ENCODE assay signal across 8 mouse cellular contexts in genomic region chr12:17727676-17728339, GRCm38 (mm10). TPM values are rescaled to one million over a fixed set of nuclear protein-coding genes. Genes with fewer than 3 reads are reported as not detected.
DNase-seq lines count a peak whose midpoint lies in the region; ATAC-seq and TF ChIP-seq lines count a peak whose summit lies in the region.
"Had no signal": no experiment of that assay in that cellular context is flagged by ENCODE, and none has a peak within 500 bp of the region (broad histone marks: within the 10 kb centered on the region; RNA-seq: fewer than 3 reads in every experiment).

No protein-coding gene starts in this region.

- H3K9ac ChIP-seq in ES-Bruce4 (ENCODE audit: low read depth, poor library complexity, severe bottlenecking): no peak overlapping the region
- H3K9ac ChIP-seq in heart, embryonic 15.5 days: 0 out of 2 replicates have a peak overlapping the region, but pooled peaks have one; percentile 4
- no peak overlapping the region for H3K9ac ChIP-seq in limb, embryonic 15.5 days
- H3K9ac ChIP-seq: midbrain, embryonic 12.5 days had no signal

- H3K27me3 ChIP-seq in ES-Bruce4 (ENCODE audit: control insufficient read depth, insufficient read depth, low read length, poor library complexity, severe bottlenecking): no peaks in the 10 kb centered on the region
- no peaks in the 10 kb centered on the region for H3K27me3 ChIP-seq in heart, embryonic 15.5 days
- H3K27me3 ChIP-seq in limb, embryonic 15.5 days: no peaks in the 10 kb centered on the region
- H3K27me3 ChIP-seq in testis, adult 2 months (ENCODE audit: control insufficient read depth, insufficient read depth, low read length): no peaks in the 10 kb centered on the region
- H3K27me3 ChIP-seq: midbrain, embryonic 12.5 days had no signal

- 0 out of 2 replicates have a peak, but pooled peaks have one; percentile 22 for ATAC-seq in heart, embryonic 15.5 days (replicated peaks; ENCODE audit: insufficient number of reproducible peaks, insufficient read depth, low FRiP score, low read depth)
- ATAC-seq in limb, embryonic 15.5 days (ENCODE audit: insufficient number of reproducible peaks, low FRiP score, low TSS enrichment, low read depth): 0 out of 2 replicates have a peak, but pooled peaks have one; percentile 40

- H3K36me3 ChIP-seq in ES-Bruce4 (ENCODE audit: control insufficient read depth, insufficient read depth, low read length, poor library complexity, severe bottlenecking): no peaks in the 10 kb centered on the region
- no peaks in the 10 kb centered on the region for H3K36me3 ChIP-seq in heart, embryonic 15.5 days
- H3K36me3 ChIP-seq in limb, embryonic 15.5 days: 0 out of 2 replicates have a peak, but pooled peaks cover 3% of the 10 kb centered on the region
- no peaks in the 10 kb centered on the region for H3K36me3 ChIP-seq in testis, adult 2 months (ENCODE audit: control insufficient read depth, insufficient read depth, low read length)
- H3K36me3 ChIP-seq: midbrain, embryonic 12.5 days had no signal

- no peaks in the 10 kb centered on the region for H3K9me3 ChIP-seq in ES-Bruce4 (replicated peaks; ENCODE audit: control insufficient read depth, insufficient read depth, low read length, poor library complexity, severe bottlenecking)
- no peaks in the 10 kb centered on the region for H3K9me3 ChIP-seq in heart, embryonic 15.5 days (replicated peaks)
- H3K9me3 ChIP-seq in limb, embryonic 15.5 days: no peaks in the 10 kb centered on the region
- H3K9me3 ChIP-seq: midbrain, embryonic 12.5 days had no signal

- peak; percentile 59 to 66 for DNase-seq in cerebellum, postnatal 14 days
- no peak for DNase-seq in embryo, embryonic 11 days
- no peak for DNase-seq in right cerebral cortex, postnatal 25 days

- peaks cover 3% of the 10 kb centered on the region for H3K4me1 ChIP-seq in ES-Bruce4 (ENCODE audit: control insufficient read depth, insufficient read depth, low read length)
- H3K4me1 ChIP-seq in heart, embryonic 15.5 days (replicated peaks): peaks cover 56% of the 10 kb centered on the region
- peaks cover 57% of the 10 kb centered on the region for H3K4me1 ChIP-seq in limb, embryonic 15.5 days
- H3K4me1 ChIP-seq in testis, adult 2 months (ENCODE audit: control insufficient read depth, insufficient read depth, low read length): no peaks in the 10 kb centered on the region; the same call in none of the 2 replicates

- H3K4me2 ChIP-seq in heart, embryonic 15.5 days: peak overlapping the region; percentile 18; the same call in 1 of the 2 replicates
- peak overlapping the region; percentile 24; the same call in 1 of the 2 replicates for H3K4me2 ChIP-seq in limb, embryonic 15.5 days
- H3K4me2 ChIP-seq: midbrain, embryonic 12.5 days had no signal

- 35% methylated on average over 13 of the region's 13 CpGs for WGBS in heart, embryonic 15.5 days
- WGBS in limb, embryonic 15.5 days: 32% methylated on average over 13 of the region's 13 CpGs

- no peak for TF ChIP-seq CTCF in ES-Bruce4 (IDR thresholded peaks at IDR 0.05; ENCODE audit: low read depth, low read length)
- TF ChIP-seq CTCF in testis, adult 2 months (IDR thresholded peaks at IDR 0.05; ENCODE audit: control insufficient read depth, insufficient read depth, insufficient replicate concordance, low read depth, low read length): no peak

- TF ChIP-seq EP300 in ES-Bruce4 (IDR thresholded peaks at IDR 0.05; ENCODE audit: insufficient read depth, low read depth, low read length): 0 out of 2 replicates have a peak, but pooled peaks have one; percentile 41

- TF ChIP-seq POLR2A in ES-Bruce4 (IDR thresholded peaks at IDR 0.05; ENCODE audit: insufficient read depth, low read length): no peak
- no peak for TF ChIP-seq POLR2A in testis, adult 2 months (IDR thresholded peaks at IDR 0.05; ENCODE audit: control insufficient read depth, low read depth, low read length)

- H3K4me3 ChIP-seq in ES-Bruce4 (ENCODE audit: low read depth, low read length): 0 out of 2 replicates have a peak overlapping the region, but pooled peaks have one; percentile 10
- H3K4me3 ChIP-seq in heart, embryonic 15.5 days: no peak overlapping the region
- no peak overlapping the region for H3K4me3 ChIP-seq in limb, embryonic 15.5 days
- no peak overlapping the region for H3K4me3 ChIP-seq in testis, adult 2 months (ENCODE audit: control insufficient read depth, low read depth, low read length)
- H3K4me3 ChIP-seq: midbrain, embryonic 12.5 days had no signal

- no peak overlapping the region for H3K27ac ChIP-seq in ES-Bruce4 (ENCODE audit: insufficient read depth, low read length)
- H3K27ac ChIP-seq in heart, embryonic 15.5 days: peak overlapping the region; percentile 53
- peak overlapping the region; percentile 43; the same call in 1 of the 2 replicates for H3K27ac ChIP-seq in limb, embryonic 15.5 days
- peak overlapping the region; percentile 45 for H3K27ac ChIP-seq in testis, adult 2 months (ENCODE audit: control insufficient read depth, insufficient read depth, low read depth, low read length)
- H3K27ac ChIP-seq: midbrain, embryonic 12.5 days had no signal

RNA-seq across cellular contexts. Expression of gene Hpcal1, which starts 37.2 kb away (rescaled TPM):
- 65.1 and 65.5 TPM in 2 replicates for polyA plus RNA-seq in ES-Bruce4 (2011; ENCODE audit: insufficient read depth, insufficient read length, low read depth, missing spikeins)
- polyA plus RNA-seq in heart, embryonic 15.5 days (2015; fragmentation: Nextera tagmentation; extraction: Ambion mirVana): 20.7 and 29.3 TPM in 2 replicates
- 39.1 and 44.0 TPM in 2 replicates for polyA plus RNA-seq in limb, embryonic 15.5 days (2015; fragmentation: Nextera tagmentation; extraction: Ambion mirVana)
- 15.1 and 16.1 TPM in 2 replicates for polyA plus RNA-seq in testis, adult 2 months (2012; rRNA removed)

Comparison
In these comparisons a context has a peak if more than half of its experiments do, and no peak if none do; other contexts are left out.
1. DNase-seq: peak in cerebellum, postnatal 14 days (2 of 2); none in embryo, embryonic 11 days (single experiment) and right cerebral cortex, postnatal 25 days (single experiment).